Mouse (Mus musculus) bone marrow macrophage, adult 2 months (primary cell): ENCODE measurements around the gene Zfp683.

Experiments
- CTCF ChIP-seq: IDR thresholded peaks from 2 replicates; pipeline ENCODE4 v1.5.1; 2012; ENCODE audit warnings: low read depth, mild to moderate bottlenecking, low read length, moderate library complexity
- POLR2A ChIP-seq: IDR thresholded peaks from 2 replicates; pipeline ENCODE4 v1.6.1; 2012; ENCODE audit warnings: mild to moderate bottlenecking, low read depth, low read length, borderline replicate concordance

DNA sequence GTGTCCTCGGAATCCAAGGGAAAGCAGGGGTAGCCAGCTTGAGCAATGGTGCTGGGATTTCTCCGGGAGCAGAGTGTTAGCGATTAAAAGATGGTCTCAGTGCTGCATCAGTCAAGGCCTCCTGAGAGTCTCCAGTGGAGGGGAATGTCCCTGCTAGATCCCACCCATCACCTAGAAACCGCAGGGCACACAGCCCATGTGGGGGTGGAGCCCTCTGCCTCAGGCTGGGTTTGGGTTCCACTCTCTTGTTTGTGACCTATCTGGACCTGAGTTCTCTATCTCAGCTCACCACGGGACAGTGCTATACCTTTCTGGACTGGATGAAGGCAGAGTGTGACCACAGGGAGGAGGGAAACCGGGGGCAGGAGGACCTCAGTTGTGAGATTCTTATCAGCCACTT is 5.3 kb downstream of the Zfp683 start:
- TF ChIP-seq POLR2A (no peak), CTCF (no peak)
